Mouse (Mus musculus) liver, embryonic 14.5 days (tissue): ENCODE data around the gene Psg27.

ENCODE experiments used
- CTCF ChIP-seq: IDR thresholded peaks from 2 replicates; pipeline ENCODE4 v1.5.1; 2016; ENCODE audit warnings: antibody characterized with exemption, low read depth, control low read depth
- EP300 ChIP-seq: IDR thresholded peaks from 2 replicates; pipeline ENCODE4 v1.6.1; 2016; ENCODE audit warnings: antibody characterized with exemption, low read depth

DNA sequence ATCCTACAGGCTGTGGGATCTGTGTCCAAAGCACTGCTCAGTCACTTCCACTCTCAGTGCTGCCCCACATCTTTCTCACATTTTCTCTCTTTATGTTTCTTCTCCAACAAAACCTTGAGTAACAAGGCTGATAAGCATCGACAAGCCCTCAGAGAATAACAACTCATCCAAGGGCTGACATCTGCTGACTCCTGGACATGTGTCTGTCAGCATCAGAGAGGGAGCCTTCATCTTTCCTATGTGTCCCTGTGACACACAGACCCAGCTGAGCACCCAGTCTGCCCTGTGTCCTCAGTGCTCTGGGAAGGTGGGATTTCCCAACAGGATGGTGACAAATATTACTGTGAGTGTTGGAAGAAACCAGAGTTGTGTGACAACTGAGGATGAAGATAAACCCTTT lies 34.9 kb downstream of the Psg27 start, which contains the start of gene Psg25:
- TF ChIP-seq CTCF: no peak
- TF ChIP-seq EP300: no peak
